Mouse (Mus musculus): ENCODE data around the gene Dhx35. TPM values are rescaled to one million over a fixed set of nuclear protein-coding genes. Genes with fewer than 3 reads are reported as not detected.
A peak's percentile ranks its signal among the peaks of the same experiment; 100 is the strongest.

The Dhx35 gene
- polyA plus RNA-seq, 1 experiment from 2014 or later = 15.7 TPM

DNA sequence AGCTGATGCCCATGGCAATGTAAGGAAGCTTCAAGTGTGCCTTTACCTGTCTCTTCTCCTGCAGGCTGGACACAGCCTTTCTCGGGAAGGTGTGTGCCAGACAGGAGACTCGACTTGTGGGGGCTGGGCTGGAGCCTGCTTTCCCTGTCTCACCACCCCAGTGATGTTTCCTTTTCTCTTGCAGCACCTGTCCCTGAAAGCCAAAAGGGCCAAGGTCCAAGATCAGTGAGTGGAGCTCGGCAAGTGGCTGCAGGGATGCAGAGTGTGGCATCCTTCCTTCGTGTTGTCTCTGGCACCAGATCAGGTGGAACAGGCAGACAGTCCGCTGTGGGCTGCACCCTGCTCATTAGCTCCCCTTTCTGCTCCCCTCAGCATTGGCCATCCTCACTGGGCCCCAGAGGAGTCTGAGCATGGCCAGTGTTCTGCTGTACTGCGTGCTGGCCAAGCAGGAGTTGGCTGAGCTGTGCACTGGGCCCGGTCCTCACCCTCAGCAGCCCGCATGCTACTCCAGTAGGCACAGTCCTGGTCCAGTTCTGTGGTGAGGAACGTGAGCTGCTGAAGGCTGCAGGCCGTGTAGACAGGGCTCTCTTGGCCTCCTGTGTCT is 62.4 kb downstream of the Dhx35 start:
- WGBS = 84% methylated on average over 10 of the region's 10 CpGs
- Histone ChIP-seq H3K27ac (no peak overlapping the region), H3K4me3 (no peak overlapping the region), H3K4me2 (no peak overlapping the region), H3K27me3 (no peaks in the 10 kb centered on the region), H3K9me3 (no peaks in the 10 kb centered on the region), H3K9ac (no peak overlapping the region), H3K36me3 (no peaks in the 10 kb centered on the region; the same call in 1 of the 2 replicates), H3K4me1 (no peaks in the 10 kb centered on the region)
- ATAC-seq (ENCODE audit: borderline replicate concordance, extremely low read depth, low FRiP score, low TSS enrichment) = no peak

DNA sequence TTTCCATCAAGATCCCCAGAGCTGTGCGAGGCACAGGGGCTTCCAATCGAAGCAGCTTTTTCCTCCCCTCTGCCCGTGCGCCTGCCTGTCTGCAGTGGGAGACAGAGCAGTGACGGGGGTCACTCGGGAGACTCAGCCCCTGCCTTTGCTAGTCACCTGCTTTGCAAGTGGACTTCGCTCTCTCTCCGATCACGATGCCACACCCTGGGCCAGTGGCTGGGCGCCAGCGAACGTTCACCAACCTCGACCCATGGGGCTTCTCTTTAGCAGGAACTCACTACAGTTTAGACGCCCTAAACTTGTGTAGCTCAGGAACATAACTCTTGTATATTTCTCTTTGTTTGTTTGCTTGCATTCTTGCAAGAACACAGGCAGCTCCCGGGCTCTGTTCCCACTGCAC is 63.0 kb downstream of the Dhx35 start:
- 83% methylated on average over 15 of the region's 15 CpGs for WGBS
- Histone ChIP-seq H3K9me3 (no peaks in the 10 kb centered on the region), H3K27ac (no peak overlapping the region), H3K27me3 (no peaks in the 10 kb centered on the region), H3K4me3 (no peak overlapping the region), H3K4me1 (no peaks in the 10 kb centered on the region), H3K4me2 (no peak overlapping the region), H3K9ac (no peak overlapping the region), H3K36me3 (no peaks in the 10 kb centered on the region; the same call in 1 of the 2 replicates)
- no peak for ATAC-seq (ENCODE audit: borderline replicate concordance, extremely low read depth, low FRiP score, low TSS enrichment)

DNA sequence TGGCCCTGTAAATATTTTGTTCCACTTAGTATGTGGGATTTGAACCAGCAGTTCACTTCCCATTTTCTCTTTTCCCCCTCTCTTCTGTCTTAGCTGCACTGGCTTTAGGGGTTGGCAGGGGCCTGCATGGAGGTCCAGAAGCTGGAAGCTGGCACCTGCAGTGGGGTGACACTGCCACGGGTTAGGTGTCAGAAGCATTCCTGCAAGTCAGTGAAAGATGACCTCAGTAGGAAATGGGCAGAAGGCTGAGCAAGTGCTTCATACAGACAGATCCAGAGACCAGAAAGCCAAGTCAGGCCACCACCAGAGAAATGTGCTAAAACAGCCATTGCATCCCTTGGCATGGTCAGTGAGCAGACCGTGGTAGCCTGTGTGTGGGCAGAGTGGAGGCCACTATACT is 66.5 kb downstream of the Dhx35 start:
- no peaks in the 10 kb centered on the region for H3K9me3 ChIP-seq
- H3K27ac ChIP-seq = no peak overlapping the region
- H3K4me3 ChIP-seq = no peak overlapping the region
- no peaks in the 10 kb centered on the region; the same call in 1 of the 2 replicates for H3K36me3 ChIP-seq
- ATAC-seq (ENCODE audit: borderline replicate concordance, extremely low read depth, low FRiP score, low TSS enrichment) = no peak
- H3K4me2 ChIP-seq = no peak overlapping the region
- no peaks in the 10 kb centered on the region for H3K4me1 ChIP-seq
- no peak overlapping the region for H3K9ac ChIP-seq
- 76% methylated on average over 2 of the region's 2 CpGs for WGBS
- H3K27me3 ChIP-seq = no peaks in the 10 kb centered on the region

DNA sequence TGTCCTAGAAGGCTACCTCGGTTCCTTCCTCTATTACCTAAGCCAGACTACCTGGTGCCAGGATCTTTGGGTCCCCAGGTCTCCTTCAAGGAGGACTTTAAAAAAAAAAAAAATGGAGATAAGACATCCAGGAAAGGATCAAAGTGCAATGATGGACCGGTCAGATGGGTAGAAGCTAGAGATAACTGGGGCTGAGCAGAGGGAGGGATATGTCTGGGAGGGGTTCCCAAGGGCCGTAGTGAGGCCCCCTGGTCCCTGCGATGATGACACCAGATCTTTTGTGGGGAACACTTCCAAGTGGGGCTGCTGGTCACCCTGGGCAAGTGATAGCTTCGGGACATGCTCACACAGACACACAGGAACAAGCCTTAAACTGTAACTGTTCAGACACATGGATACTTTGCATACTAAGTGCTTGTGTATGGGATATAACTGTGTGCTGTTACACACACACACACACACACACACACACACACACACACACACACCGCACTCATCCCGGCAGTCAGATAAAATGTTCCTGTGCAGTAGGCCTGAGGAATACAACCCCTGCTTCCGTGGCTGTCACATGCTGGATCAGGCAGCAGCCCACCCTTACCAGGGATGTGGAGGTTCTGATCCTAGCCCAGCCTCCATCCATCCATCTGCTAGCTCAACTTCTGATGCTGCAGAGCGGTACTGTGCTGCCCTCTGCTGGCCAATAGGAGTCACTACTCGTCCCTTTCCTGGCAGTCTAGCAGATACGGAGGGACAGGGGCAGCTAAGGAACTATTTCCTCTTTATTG is 68.9 kb downstream of the Dhx35 start:
- no peak overlapping the region for H3K9ac ChIP-seq
- H3K4me1 ChIP-seq = no peaks in the 10 kb centered on the region
- no peak overlapping the region for H3K4me3 ChIP-seq
- ATAC-seq (ENCODE audit: borderline replicate concordance, extremely low read depth, low FRiP score, low TSS enrichment) = no peak
- H3K4me2 ChIP-seq = no peak overlapping the region
- WGBS = 46% methylated on average over 11 of the region's 11 CpGs
- no peaks in the 10 kb centered on the region for H3K36me3 ChIP-seq
- no peaks in the 10 kb centered on the region for H3K27me3 ChIP-seq
- no peak overlapping the region for H3K27ac ChIP-seq
- H3K9me3 ChIP-seq = no peaks in the 10 kb centered on the region

DNA sequence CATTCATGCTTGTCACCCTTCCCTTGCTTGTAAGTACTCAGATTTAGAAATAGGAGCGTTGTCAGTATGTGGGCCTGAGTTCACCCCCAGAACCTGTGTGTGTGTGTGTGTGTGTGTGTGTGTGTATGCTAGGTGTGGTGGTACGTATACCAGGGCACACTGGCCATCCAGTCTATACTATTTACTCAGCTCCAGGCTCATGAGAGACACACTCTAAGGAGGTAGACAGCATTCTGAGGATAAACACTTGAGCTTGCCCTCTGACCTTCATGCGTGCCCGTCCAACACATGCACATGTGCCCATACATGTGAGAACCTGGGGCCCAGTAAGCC is 69.5 kb downstream of the Dhx35 start:
- H3K27me3 ChIP-seq = no peaks in the 10 kb centered on the region
- no peaks in the 10 kb centered on the region for H3K36me3 ChIP-seq
- no peaks in the 10 kb centered on the region for H3K9me3 ChIP-seq
- H3K4me3 ChIP-seq = no peak overlapping the region
- H3K27ac ChIP-seq = no peak overlapping the region
- WGBS = 71% methylated on average over 4 of the region's 4 CpGs
- no peak overlapping the region for H3K4me2 ChIP-seq
- H3K4me1 ChIP-seq = no peaks in the 10 kb centered on the region
- ATAC-seq (ENCODE audit: borderline replicate concordance, extremely low read depth, low FRiP score, low TSS enrichment) = no peak
- H3K9ac ChIP-seq = no peak overlapping the region

DNA sequence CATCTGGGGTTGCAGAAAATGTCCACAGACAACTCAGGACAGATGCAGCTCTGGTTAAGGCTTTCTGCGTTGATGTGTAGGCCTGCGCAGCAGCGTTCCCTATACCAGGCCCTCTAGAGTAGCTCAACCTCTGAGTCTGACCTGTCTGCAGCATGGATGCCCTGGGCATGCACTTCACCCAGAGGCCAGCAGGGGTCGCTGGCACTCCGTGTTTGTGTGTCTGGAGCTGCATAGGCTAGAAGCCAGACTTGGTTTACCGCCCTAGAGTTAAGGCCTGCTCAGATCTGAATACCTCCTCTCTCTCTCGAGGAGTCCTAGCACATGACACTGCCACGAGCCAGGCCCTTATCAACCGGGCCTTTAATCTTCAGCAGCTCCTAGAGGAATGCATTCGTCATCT is 70.8 kb downstream of the Dhx35 start:
- Histone ChIP-seq H3K9ac (no peak overlapping the region), H3K4me2 (no peak overlapping the region), H3K4me3 (no peak overlapping the region), H3K27ac (no peak overlapping the region), H3K9me3 (no peaks in the 10 kb centered on the region), H3K4me1 (no peaks in the 10 kb centered on the region), H3K27me3 (no peaks in the 10 kb centered on the region), H3K36me3 (no peaks in the 10 kb centered on the region)
- 18% methylated on average over 10 of the region's 10 CpGs for WGBS
- ATAC-seq (ENCODE audit: borderline replicate concordance, extremely low read depth, low FRiP score, low TSS enrichment) = no peak

DNA sequence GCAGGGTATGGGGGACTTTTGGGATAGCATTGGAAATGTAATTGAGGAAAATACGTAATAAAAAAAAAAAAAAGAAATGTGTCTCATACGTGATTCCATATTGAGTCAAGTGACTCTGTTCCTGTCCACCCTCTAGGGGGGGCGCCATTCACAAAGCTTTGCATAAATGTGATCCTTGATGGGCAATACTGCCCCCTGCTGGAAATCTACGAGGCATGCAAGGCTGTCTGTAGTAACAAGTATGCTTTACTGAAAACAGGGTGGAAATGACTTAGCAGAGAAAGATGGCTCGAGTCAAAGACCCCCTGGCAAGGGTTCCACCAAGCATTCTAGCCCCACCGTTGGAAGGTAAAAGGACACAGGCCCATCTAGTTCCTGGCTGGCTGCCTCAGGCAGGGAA is 92.0 kb downstream of the Dhx35 start:
- Histone ChIP-seq H3K36me3 (no peaks in the 10 kb centered on the region), H3K9ac (no peak overlapping the region), H3K27ac (no peak overlapping the region), H3K9me3 (no peaks in the 10 kb centered on the region), H3K4me2 (no peak overlapping the region), H3K4me3 (no peak overlapping the region), H3K27me3 (no peaks in the 10 kb centered on the region), H3K4me1 (no peaks in the 10 kb centered on the region)
- no peak for ATAC-seq (ENCODE audit: borderline replicate concordance, extremely low read depth, low FRiP score, low TSS enrichment)
- WGBS = 50% methylated on average over 6 of the region's 6 CpGs

DNA sequence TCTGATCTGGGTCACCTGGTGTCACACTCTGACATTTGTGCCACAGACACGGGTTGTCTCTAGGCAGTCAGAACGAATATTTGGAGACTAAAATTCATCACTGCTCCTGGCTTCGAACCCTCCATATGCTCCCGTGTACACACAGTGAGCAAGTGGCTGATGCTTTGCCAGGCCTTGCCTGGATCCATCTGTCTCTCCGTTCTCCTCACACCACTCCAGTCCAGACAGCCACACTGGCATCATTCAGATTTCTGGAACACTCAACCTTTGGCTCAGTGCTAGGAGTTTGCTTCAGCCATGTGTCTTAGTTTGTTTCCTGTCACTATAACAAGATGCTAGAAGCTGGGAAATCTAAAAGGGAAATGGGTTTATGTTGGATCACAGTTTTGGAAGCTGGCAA is 93.9 kb downstream of the Dhx35 start:
- Histone ChIP-seq H3K36me3 (no peaks in the 10 kb centered on the region), H3K4me2 (no peak overlapping the region), H3K9ac (no peak overlapping the region), H3K27ac (no peak overlapping the region), H3K4me3 (no peak overlapping the region), H3K27me3 (no peaks in the 10 kb centered on the region), H3K4me1 (no peaks in the 10 kb centered on the region), H3K9me3 (no peaks in the 10 kb centered on the region)
- ATAC-seq (ENCODE audit: borderline replicate concordance, extremely low read depth, low FRiP score, low TSS enrichment) = no peak
- 77% methylated on average over 5 of the region's 5 CpGs for WGBS

DNA sequence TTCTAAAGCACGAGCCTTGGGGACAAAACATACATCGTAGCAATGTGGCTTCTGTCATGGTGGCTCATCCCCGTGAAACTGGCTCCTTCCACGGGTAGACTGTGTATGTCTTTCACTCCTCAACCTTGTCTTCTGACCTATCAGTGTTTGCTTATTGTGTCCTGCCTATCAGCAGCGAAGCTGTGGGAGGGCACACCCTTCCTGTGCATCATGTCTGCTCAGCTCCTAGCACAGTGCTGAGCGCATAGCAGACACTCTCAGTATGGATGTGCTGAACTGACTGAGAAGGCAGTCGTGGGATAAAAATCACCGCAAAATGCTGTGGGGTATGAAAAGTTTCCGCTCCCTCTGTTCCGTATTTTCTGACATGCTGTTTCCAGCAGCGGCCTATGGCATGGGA is 94.6 kb downstream of the Dhx35 start:
- no peak for ATAC-seq (ENCODE audit: borderline replicate concordance, extremely low read depth, low FRiP score, low TSS enrichment)
- Histone ChIP-seq H3K4me1 (no peaks in the 10 kb centered on the region), H3K9me3 (no peaks in the 10 kb centered on the region), H3K9ac (no peak overlapping the region), H3K27ac (no peak overlapping the region), H3K36me3 (no peaks in the 10 kb centered on the region), H3K27me3 (no peaks in the 10 kb centered on the region), H3K4me2 (no peak overlapping the region), H3K4me3 (no peak overlapping the region)
- WGBS = 51% methylated on average over 11 of the region's 11 CpGs

DNA sequence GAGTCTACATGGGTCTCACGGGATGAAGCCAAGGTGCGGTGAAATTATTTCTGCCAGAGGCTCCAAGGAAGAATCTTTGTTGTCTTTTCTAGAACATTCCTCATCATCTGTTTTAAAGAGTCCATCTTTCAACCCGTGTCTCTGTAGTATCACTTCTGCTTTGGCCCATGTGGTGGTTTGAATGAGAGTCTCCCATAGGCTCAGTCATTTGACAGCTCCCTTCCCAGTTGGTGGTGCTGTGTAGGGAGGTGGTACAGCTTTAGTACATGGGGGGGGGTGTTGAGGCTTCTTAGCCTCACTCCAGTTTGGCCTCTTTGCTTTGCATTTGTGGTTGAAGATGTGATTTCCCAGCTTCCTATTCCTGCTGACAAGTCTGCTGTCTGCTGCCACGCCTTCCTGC is 96.7 kb downstream of the Dhx35 start:
- 84% methylated on average over 4 of the region's 4 CpGs for WGBS

DNA sequence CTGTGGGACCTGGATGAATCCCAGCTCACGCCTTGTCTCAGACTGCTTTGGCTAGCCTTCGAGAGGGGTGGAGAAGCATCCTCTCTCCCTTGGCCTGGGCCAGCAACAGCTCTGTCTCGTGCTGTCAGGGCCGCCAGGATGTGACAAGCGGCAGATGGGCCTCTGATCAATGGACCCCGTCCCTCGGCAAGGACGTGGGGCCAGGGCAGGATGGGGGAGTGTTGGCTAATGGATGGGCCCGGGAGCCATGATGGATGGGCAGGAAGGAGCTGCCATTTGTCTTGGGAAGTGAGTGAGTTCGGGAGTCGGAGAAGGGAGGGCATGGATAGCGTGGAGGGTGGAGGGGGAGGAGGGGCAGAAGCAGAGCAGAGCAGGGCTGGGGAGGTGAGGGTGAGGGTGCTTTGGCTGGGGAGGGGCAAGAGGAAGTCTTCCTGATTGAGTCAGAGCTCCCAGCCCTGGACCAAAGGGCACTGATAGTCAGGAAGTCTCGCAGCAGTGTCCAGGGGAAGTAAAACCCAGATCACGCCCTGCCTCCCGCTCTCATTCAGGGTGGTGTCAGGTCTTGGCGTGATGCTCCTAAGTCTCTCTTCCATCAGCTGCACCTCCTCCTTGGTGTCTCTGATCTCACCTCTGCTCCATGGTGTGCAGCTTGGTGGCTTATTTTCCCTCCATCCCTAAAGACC is 98.7 kb downstream of the Dhx35 start:
- Histone ChIP-seq H3K4me2 (peak overlapping the region; percentile 28; the same call in 1 of the 2 replicates), H3K4me3 (no peak overlapping the region), H3K9me3 (no peaks in the 10 kb centered on the region), H3K36me3 (no peaks in the 10 kb centered on the region), H3K4me1 (no peaks in the 10 kb centered on the region), H3K27me3 (no peaks in the 10 kb centered on the region), H3K27ac (no peak overlapping the region), H3K9ac (no peak overlapping the region)
- WGBS = 19% methylated on average over 16 of the region's 16 CpGs
- ATAC-seq (ENCODE audit: borderline replicate concordance, extremely low read depth, low FRiP score, low TSS enrichment) = peak; percentile 69

More for the DNA sequence above, 96.7 kb downstream of the Dhx35 start:
- no peaks in the 10 kb centered on the region for H3K36me3 ChIP-seq
- ATAC-seq (ENCODE audit: borderline replicate concordance, extremely low read depth, low FRiP score, low TSS enrichment) = no peak
- H3K9me3 ChIP-seq = no peaks in the 10 kb centered on the region
- no peaks in the 10 kb centered on the region for H3K4me1 ChIP-seq
- no peaks in the 10 kb centered on the region for H3K27me3 ChIP-seq
- no peak overlapping the region for H3K4me2 ChIP-seq
- no peak overlapping the region for H3K4me3 ChIP-seq
- no peak overlapping the region for H3K27ac ChIP-seq
- H3K9ac ChIP-seq = no peak overlapping the region

DNA sequence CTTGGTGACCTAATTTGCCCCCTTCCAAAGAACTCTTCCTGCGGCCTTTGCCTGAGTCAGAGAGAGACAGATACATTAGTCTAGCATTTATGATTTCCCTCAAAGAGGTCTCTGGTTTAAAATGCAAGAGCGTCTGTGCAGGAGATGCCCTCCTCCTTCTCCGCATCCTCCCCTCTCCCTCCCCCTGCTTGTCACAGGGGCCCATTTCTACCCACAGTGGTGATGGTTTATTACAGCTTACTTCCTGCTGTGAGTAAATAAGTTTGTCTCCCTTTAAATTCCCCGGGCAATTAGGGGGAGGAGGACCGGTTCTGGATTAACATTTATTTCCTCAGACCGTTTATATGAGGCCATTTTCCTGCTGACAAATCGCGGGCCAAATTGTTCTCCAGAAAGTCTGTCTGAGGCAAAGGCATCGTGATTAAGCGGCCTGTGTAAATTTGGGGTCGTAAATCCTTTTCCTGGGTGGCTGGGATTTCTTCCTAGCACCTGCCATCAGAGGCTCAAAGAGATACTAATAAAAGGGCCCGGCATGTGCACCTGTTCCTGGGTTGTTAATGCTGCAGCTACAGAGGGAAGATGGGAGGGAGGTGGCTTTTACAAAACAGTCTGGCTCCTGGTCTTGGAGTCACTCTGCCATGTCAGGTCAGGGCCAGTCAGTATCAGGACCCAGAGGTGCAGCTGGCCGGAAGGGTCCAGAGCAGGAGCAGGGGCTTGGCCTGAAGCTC is 104.0 kb downstream of the Dhx35 start:
- Histone ChIP-seq H3K27me3 (no peaks in the 10 kb centered on the region), H3K4me3 (no peak overlapping the region), H3K4me2 (no peak overlapping the region), H3K9ac (no peak overlapping the region), H3K9me3 (no peaks in the 10 kb centered on the region), H3K27ac (no peak overlapping the region), H3K36me3 (no peaks in the 10 kb centered on the region), H3K4me1 (no peaks in the 10 kb centered on the region)
- WGBS = 36% methylated on average over 13 of the region's 13 CpGs
- no peak for ATAC-seq (ENCODE audit: borderline replicate concordance, extremely low read depth, low FRiP score, low TSS enrichment)
